Mouse (Mus musculus): ENCODE data around the gene Vmn1r52. TPM values are rescaled to one million over a fixed set of nuclear protein-coding genes. Genes with fewer than 3 reads are reported as not detected.
"Not testable (repeated sequence)": the region's sequence is repeated elsewhere in the genome, so short reads cannot be mapped to it uniquely, and the experiment has no call there.

Gene Vmn1r52
- total RNA-seq (2021), result not detected

DNA sequence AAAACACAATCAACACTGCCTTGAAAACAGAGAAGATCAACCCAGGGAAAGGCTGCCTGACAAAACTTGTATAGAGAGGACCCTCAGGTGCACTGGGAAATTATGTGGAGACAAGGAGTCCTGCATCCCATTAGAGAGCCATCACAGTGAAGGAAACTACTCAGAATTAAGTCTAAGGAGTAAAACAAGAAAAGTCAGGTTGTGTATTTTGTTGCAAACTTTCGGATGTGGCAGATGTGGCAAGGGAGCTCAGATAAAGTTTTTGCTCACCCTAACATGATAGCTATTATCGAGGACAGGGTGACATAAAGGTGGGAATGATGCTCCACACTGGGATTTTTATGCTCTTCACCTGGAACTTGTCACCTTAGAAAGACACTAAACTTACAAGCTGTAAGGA lies at the start of gene Vmn1r52:
Gene Vmn1r52 (plus strand): TSS at position 301 of the 400 bp plus-strand sequence.
- no peak for DNase-seq
- intact Hi-C loops (cut with DNase I), result no loop called here

DNA sequence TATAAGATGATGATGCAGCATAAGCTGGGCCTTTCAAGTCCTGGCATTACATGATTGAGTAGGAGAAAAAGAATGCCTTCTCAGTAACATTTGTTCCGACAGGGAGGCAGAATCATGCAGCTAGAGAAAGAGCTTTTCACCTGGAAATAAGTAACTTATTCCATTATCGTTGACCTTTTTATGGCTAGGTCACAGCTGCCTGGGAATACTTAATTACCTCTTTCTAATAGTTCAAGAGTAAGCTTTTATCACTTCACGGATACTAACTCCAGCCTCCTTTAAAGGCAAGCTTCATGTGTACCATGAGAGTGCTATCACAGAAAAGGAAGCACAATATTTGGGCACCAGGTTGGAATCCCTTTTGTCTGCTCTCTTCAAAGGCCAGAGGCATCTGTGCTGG lies 14.5 kb upstream of the Vmn1r52 start:
- no peak for DNase-seq
- intact Hi-C loops (cut with DNase I), result no loop called here

DNA sequence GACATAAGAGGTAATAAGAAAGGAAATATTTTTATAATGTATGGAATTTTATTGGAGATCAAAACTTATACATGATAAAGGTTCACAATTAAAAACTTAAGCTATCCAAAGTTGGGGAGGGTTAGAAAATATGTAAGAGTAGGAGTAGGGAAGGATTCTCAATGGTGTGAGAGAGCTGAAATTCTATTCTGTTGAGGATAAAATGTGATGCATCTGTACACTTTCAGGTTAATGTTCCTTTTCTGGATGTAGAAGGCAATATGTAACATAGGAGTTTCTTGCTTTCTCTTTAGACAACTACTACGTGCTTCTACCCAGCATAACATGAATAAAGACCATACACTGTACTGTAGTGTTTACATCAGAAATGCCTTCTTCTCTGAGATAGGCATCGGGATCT lies 27.9 kb downstream of the Vmn1r52 start, which contains the start of gene V1ra8:
Gene V1ra8 (plus strand): TSS at position 301 of the 400 bp plus-strand sequence.
- intact Hi-C loops (cut with DNase I); DNase-seq: not testable (repeated sequence)

DNA sequence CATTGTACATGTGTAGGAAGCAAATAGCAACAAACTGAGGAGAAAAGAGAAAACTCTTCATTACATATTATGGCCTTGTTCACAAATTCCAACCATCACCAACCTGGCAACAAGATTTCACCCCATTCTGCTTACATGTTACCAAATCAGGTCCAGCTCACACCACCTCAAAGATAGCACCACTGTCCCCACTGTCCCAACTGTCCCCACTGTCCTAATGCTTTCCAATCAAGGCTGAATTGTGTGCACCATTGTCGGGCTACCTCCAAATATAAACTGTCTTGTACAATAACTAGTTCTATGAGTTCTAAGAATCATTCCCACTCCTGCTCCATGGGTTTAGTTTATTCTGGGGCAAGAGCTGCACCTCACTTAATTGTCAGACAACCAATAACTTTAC lies 49.7 kb downstream of the Vmn1r52 start, which contains the start of gene Vmn1r53:
Gene Vmn1r53 (minus strand): TSS at position 101 of the 400 bp plus-strand sequence.
- no peak for DNase-seq
- intact Hi-C loops (cut with DNase I), result no loop called here

Other genes with a start within 250 kb of the Vmn1r52 start
- gene Vmn1r45, start 234.2 kb upstream of the Vmn1r52 start, total RNA-seq (2021), result not detected
- not detected for gene Vmn1r46, start 205.5 kb upstream of the Vmn1r52 start, total RNA-seq (2021)
- gene Vmn1r47, start 158.7 kb upstream of the Vmn1r52 start, total RNA-seq (2021), result not detected
- not detected for gene Vmn1r48, start 138.0 kb upstream of the Vmn1r52 start, total RNA-seq (2021)
- gene Vmn1r49, start 96.3 kb upstream of the Vmn1r52 start, total RNA-seq (2021), result not detected
- gene Vmn1r50, start 73.4 kb upstream of the Vmn1r52 start, total RNA-seq (2021), result not detected
- gene Vmn1r51, start 52.2 kb upstream of the Vmn1r52 start, total RNA-seq (2021), result not detected
- gene V1ra8, start 28.0 kb downstream of the Vmn1r52 start, total RNA-seq (2021), result not detected
- not detected for gene Vmn1r53, start 49.6 kb downstream of the Vmn1r52 start, total RNA-seq (2021)
- not detected for gene Vmn1r54, start 71.5 kb downstream of the Vmn1r52 start, total RNA-seq (2021)
- not detected for gene BC048671, start 126.4 kb downstream of the Vmn1r52 start, total RNA-seq (2021)
- not detected for gene Chst13, start 150.4 kb downstream of the Vmn1r52 start, total RNA-seq (2021)
- not detected for gene Uroc1, start 158.5 kb downstream of the Vmn1r52 start, total RNA-seq (2021)
- 10 to 100 TPM; 15.7 to 18.0 TPM for gene Zxdc, start 194.7 kb downstream of the Vmn1r52 start, total RNA-seq (2021)